Mouse (Mus musculus) CH12.LX (cell line): ENCODE data around the gene Fermt3. TPM values are rescaled to one million over a fixed set of nuclear protein-coding genes. Genes with fewer than 3 reads are reported as not detected.

Source experiments
- DNase-seq: peaks from one replicate; pipeline ENCODE4 v3.0.0-alpha.2; 2013; ENCODE audit errors: extremely low read depth
- H3K27ac ChIP-seq: 2 replicates; pipeline ENCODE4 v1.5.1; 2012; ENCODE audit warnings: low read depth, mild to moderate bottlenecking, control low read depth, moderate library complexity; ENCODE audit not compliant: insufficient read depth
- H3K27me3 ChIP-seq: replicated peaks from 2 replicates; pipeline ENCODE3; 2012; ENCODE audit warnings: inconsistent platforms
- H3K36me3 ChIP-seq, 2 experiments: replicated peaks in 1 of 2; 2 replicates each; pipeline versions ENCODE3 to v1.6.1; 2012; ENCODE audit warnings: inconsistent platforms in 1 of 2, low read length in 1 of 2, mild to moderate bottlenecking in 1 of 2, mixed read lengths in 1 of 2, moderate library complexity in 1 of 2; ENCODE audit not compliant: control insufficient read depth in 1 of 2, insufficient read depth in 1 of 2
- H3K4me1 ChIP-seq, 2 experiments: 2 replicates each; pipeline ENCODE4 v1.6.1; 2012; ENCODE audit warnings: inconsistent platforms in 1 of 2, moderate library complexity in 1 of 2; ENCODE audit not compliant: insufficient read depth in 2 of 2, control insufficient read depth in 1 of 2
- H3K4me2 ChIP-seq: 2 replicates; pipeline ENCODE4 v1.6.1; 2012; ENCODE audit warnings: low read depth, mild to moderate bottlenecking, control low read depth; ENCODE audit not compliant: poor library complexity, insufficient read depth, severe bottlenecking
- H3K4me3 ChIP-seq, 3 experiments: fragments of 150-350 bp in 1 of 3; sonication (generic) in 1 of 3; replicated peaks in 1 of 3; 2 replicates each; pipeline versions ENCODE3 to v1.5.1; 2011 to 2012; ENCODE audit warnings: low read depth in 2 of 3, low read length in 2 of 3, mild to moderate bottlenecking in 2 of 3, moderate library complexity in 2 of 3, control low read depth in 1 of 3, improper control_type of control experiment in 1 of 3, inconsistent platforms in 1 of 3, mixed read lengths in 1 of 3; ENCODE audit not compliant: poor library complexity in 1 of 3
- H3K79me2 ChIP-seq: replicated peaks from 2 replicates; pipeline ENCODE4 v1.6.1; 2012; ENCODE audit warnings: mild to moderate bottlenecking, moderate library complexity; ENCODE audit not compliant: control insufficient read depth, poor library complexity, insufficient read depth, severe bottlenecking; ENCODE audit errors: extremely low read depth
- H3K9ac ChIP-seq: 2 replicates; pipeline ENCODE4 v1.6.1; 2012; ENCODE audit warnings: low read depth, mild to moderate bottlenecking, control low read depth, moderate library complexity; ENCODE audit not compliant: insufficient read depth
- H3K9me3 ChIP-seq: replicated peaks from 2 replicates; pipeline ENCODE3; 2012; ENCODE audit warnings: low read length, inconsistent platforms, mixed read lengths
- BHLHE40 ChIP-seq: IDR thresholded peaks from 2 replicates; pipeline ENCODE4 v1.6.1; 2011; ENCODE audit warnings: mild to moderate bottlenecking, low read depth, low read length, improper control_type of control experiment
- CHD2 ChIP-seq: IDR thresholded peaks from 2 replicates; pipeline ENCODE4 v1.6.1; 2011; ENCODE audit warnings: low read length, improper control_type of control experiment
- ELF1 ChIP-seq: IDR thresholded peaks from 2 replicates; pipeline ENCODE4 v1.6.1; 2014; ENCODE audit warnings: low read depth, mild to moderate bottlenecking, inconsistent platforms, low read length, improper control_type of control experiment
- GABPA ChIP-seq: IDR thresholded peaks from 2 replicates; pipeline ENCODE4 v1.6.1; 2012; ENCODE audit warnings: low read depth, low read length, improper control_type of control experiment, inconsistent platforms; ENCODE audit not compliant: insufficient replicate concordance
- HCFC1 ChIP-seq: IDR thresholded peaks from 2 replicates; pipeline ENCODE4 v1.6.1; 2012; ENCODE audit warnings: low read depth, mild to moderate bottlenecking, inconsistent platforms, low read length, improper control_type of control experiment
- IRF4 ChIP-seq: IDR thresholded peaks from 2 replicates; pipeline ENCODE4 v1.6.1; 2014; ENCODE audit warnings: low read depth, mild to moderate bottlenecking, inconsistent platforms, low read length, improper control_type of control experiment
- JUN ChIP-seq: IDR thresholded peaks from 2 replicates; pipeline ENCODE4 v1.6.1; 2011; ENCODE audit warnings: low read depth, mild to moderate bottlenecking, low read length, improper control_type of control experiment, moderate library complexity; ENCODE audit not compliant: insufficient read depth
- JUND ChIP-seq: conservative IDR thresholded peaks from 2 replicates; pipeline ENCODE4 v1.6.1; 2011; ENCODE audit warnings: low read depth, low read length, improper control_type of control experiment
- KAT2A ChIP-seq: IDR thresholded peaks from 2 replicates; pipeline ENCODE4 v1.6.1; 2012; ENCODE audit warnings: low read length, improper control_type of control experiment, inconsistent platforms; ENCODE audit not compliant: insufficient replicate concordance
- MXI1 ChIP-seq: IDR thresholded peaks from 2 replicates; pipeline ENCODE4 v1.6.1; 2011; ENCODE audit warnings: mild to moderate bottlenecking, low read depth, low read length, improper control_type of control experiment
- MYC ChIP-seq: IDR thresholded peaks from 2 replicates; pipeline ENCODE4 v1.6.1; 2011; ENCODE audit warnings: low read depth, mild to moderate bottlenecking, improper control_type of control experiment, low read length
- NELFE ChIP-seq: IDR thresholded peaks from 2 replicates; pipeline ENCODE4 v1.6.1; 2011; ENCODE audit warnings: low read depth, low read length, improper control_type of control experiment
- NRF1 ChIP-seq: IDR thresholded peaks from 2 replicates; pipeline ENCODE4 v1.6.1; 2014; ENCODE audit warnings: low read depth, mild to moderate bottlenecking, inconsistent platforms, low read length, improper control_type of control experiment, moderate library complexity
- PAX5 ChIP-seq: IDR thresholded peaks from 2 replicates; pipeline ENCODE4 v1.6.1; 2012; ENCODE audit warnings: low read length, inconsistent platforms, mixed read lengths
- POLR2A ChIP-seq: IDR thresholded peaks from 2 replicates; pipeline ENCODE4 v1.6.1; 2011; ENCODE audit warnings: low read depth, mild to moderate bottlenecking, improper control_type of control experiment, low read length
- POLR2AphosphoS2 ChIP-seq: IDR thresholded peaks from 2 replicates; pipeline ENCODE4 v1.6.1; 2011; ENCODE audit warnings: low read depth, low read length, improper control_type of control experiment
- RCOR1 ChIP-seq: conservative IDR thresholded peaks from 2 replicates; pipeline ENCODE4 v1.6.1; 2012; ENCODE audit warnings: low read depth, mild to moderate bottlenecking, inconsistent platforms, low read length, improper control_type of control experiment
- SMC3 ChIP-seq: IDR thresholded peaks from 2 replicates; pipeline ENCODE4 v1.6.1; 2011; ENCODE audit warnings: low read depth, low read length, improper control_type of control experiment
- TBP ChIP-seq: conservative IDR thresholded peaks from 2 replicates; pipeline ENCODE4 v1.6.1; 2011; ENCODE audit warnings: low read depth, low read length, improper control_type of control experiment
- TCF12 ChIP-seq: IDR thresholded peaks from 2 replicates; pipeline ENCODE4 v1.6.1; 2014; ENCODE audit warnings: low read depth, mild to moderate bottlenecking, inconsistent platforms, low read length, improper control_type of control experiment
- UBTF ChIP-seq: IDR thresholded peaks from 2 replicates; pipeline ENCODE4 v1.6.1; 2012; ENCODE audit warnings: low read depth, mild to moderate bottlenecking, inconsistent platforms, low read length, improper control_type of control experiment, moderate library complexity
- USF1 ChIP-seq: IDR thresholded peaks from 2 replicates; pipeline ENCODE4 v1.6.1; 2014; ENCODE audit warnings: low read depth, mild to moderate bottlenecking, inconsistent platforms, low read length, improper control_type of control experiment
- ZKSCAN1 ChIP-seq: IDR thresholded peaks from 2 replicates; pipeline ENCODE4 v1.6.1; 2012; ENCODE audit warnings: low read depth, inconsistent platforms, low read length, improper control_type of control experiment, borderline replicate concordance
- ZMIZ1 ChIP-seq: IDR thresholded peaks from 2 replicates; pipeline ENCODE4 v1.6.1; 2012; ENCODE audit warnings: low read depth, mild to moderate bottlenecking, inconsistent platforms, low read length, improper control_type of control experiment
- dilution Hi-C: fragments of 300-500 bp; cut with MboI; formaldehyde crosslinking; loops from 2 replicates; pipeline ENCODE4 v1.14.3; 2020; ENCODE audit warnings: low sequenced_read_pairs; ENCODE audit not compliant: extremely low pct_unique_long_range_greater_than_20kb, extremely low pct_ligation_motif_present
- in situ Hi-C: fragments of 300-500 bp; cut with MboI; formaldehyde crosslinking; loops from 3 replicates; pipeline ENCODE4 v1.14.3; 2019; ENCODE audit warnings: low sequenced_read_pairs, low pct_ligation_motif_present, low pct_unique_long_range_greater_than_20kb, mixed read lengths
- polyA plus RNA-seq: library from polyadenylated mRNA; unstranded; fragments of >175 nt; gene quantifications from 2 replicates; pipeline ENCODE4 v1.2.1, GENCODE M21; 2012; ENCODE audit warnings: low read depth; ENCODE audit not compliant: insufficient read length
- total RNA-seq, 2 experiments: library from RNA; depleted of rRNA; stranded (reverse); fragments of 300-350 nt in 1 of 2; fragments of >200 nt in 1 of 2; gene quantifications; 2 replicates each; pipeline ENCODE4 v1.2.3; 2012 to 2014

Fermt3 gene
- total and polyA plus RNA-seq, 3 experiments: 47.0 to 65.1 (median 57.4) TPM

DNA sequence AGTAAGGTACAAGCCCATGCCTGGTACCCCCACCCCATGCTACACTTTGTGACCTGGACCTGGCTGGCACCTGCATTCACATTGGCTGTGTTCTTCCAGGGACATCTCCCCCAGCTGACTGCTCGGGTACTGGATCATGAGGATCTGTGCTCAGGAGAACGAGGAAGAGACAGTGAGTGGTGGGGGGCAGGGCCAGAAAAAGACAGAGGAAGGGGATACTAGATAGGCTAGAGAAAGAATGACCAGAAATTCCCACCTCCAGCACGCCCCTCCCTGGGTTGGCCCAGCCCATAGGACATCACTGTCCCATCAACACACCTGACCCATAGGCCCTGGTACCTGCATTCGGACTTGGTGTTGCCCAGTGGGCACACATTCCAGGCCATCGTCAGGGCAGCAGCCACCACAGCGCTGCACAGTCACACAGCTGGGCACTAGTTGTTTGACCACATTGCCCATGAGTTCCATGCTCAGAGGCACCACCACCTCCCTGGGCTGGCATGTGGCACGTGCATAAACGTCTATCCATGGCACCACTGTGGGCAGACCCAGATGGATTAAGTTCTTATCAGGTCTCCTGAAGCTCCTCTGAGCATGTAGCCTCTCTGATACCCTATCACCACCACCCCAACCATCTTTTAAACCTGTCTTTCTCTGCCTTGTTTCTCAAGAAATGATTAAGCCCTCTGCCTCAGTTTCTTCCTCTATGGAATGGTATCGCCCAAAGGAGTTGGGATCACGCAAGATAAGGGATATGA lies 33.1 kb downstream of the Fermt3 start:
- Histone ChIP-seq H3K36me3 (peaks cover 15 to 50% of the 10 kb centered on the region in 2 experiments), H3K27ac (no peak overlapping the region), H3K27me3 (no peaks in the 10 kb centered on the region), H3K9me3 (no peaks in the 10 kb centered on the region), H3K79me2 (no peaks in the 10 kb centered on the region), H3K4me3 (peak overlapping the region; percentile 73 to 81 (median 76)), H3K4me2 (peak overlapping the region; percentile 53), H3K4me1 (peaks cover 11 to 28% of the 10 kb centered on the region in 2 experiments), H3K9ac (peak overlapping the region; percentile 64; the same call in 1 of the 2 replicates)
- in situ Hi-C loops (no loop called here), dilution Hi-C loops (no loop called here)
- TF ChIP-seq GABPA: no peak
- TF ChIP-seq NELFE: no peak
- TF ChIP-seq ELF1: no peak
- TF ChIP-seq CHD2: no peak
- TF ChIP-seq TCF12: no peak
- TF ChIP-seq KAT2A: no peak
- no peak for TF ChIP-seq ZKSCAN1
- TF ChIP-seq UBTF: no peak
- TF ChIP-seq USF1: no peak
- TF ChIP-seq POLR2A: no peak
- no peak for DNase-seq

DNA sequence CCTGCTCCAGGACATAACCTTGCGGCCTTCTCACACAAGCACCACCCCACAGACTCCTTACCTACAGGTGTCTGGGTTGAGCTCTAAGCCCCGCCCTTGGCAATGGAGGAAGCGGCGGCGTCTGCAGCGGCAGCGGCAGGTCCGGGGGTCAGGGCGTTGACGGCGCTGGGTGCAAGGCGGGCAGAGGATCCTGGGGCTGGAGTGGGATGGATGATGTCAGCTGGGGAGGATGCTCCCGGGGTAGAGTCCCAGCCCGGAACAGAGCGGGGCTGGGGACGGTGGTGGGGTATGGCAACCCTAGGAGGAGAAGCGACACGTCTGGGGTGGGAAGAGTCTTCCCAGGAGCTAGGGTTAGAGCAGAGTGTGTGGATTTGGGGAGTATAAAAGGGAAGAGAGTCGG lies 34.0 kb downstream of the Fermt3 start:
- Histone ChIP-seq H3K36me3 (peaks cover 15 to 50% of the 10 kb centered on the region in 2 experiments), H3K4me1 (peaks cover 11 to 32% of the 10 kb centered on the region in 2 experiments), H3K9ac (no peak overlapping the region), H3K4me2 (no peak overlapping the region), H3K9me3 (no peaks in the 10 kb centered on the region), H3K4me3 (no peak overlapping the region), H3K27me3 (no peaks in the 10 kb centered on the region), H3K79me2 (no peaks in the 10 kb centered on the region), H3K27ac (no peak overlapping the region)
- DNase-seq: no peak
- dilution Hi-C loops: no loop called here
- no peak for TF ChIP-seq JUND
- in situ Hi-C loops: no loop called here

DNA sequence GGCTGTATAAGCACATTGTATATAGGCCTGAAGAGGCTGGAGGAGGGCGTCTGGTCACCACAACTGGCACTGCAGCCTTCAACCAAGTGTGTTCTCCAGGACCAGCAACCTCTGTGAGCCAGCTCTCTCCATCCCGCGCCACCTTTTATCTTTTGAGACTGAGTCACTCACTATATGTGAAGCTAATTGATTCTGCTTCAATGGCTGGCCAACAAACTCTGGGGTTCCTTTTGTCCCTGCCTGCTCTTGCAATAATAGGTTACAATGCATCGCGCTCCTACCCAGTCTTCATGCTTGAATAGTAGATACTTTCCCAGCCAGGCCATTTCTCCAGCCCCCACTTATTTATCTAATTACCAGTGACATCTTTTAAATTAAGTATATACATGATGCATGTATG lies 35.6 kb downstream of the Fermt3 start:
- no peak for DNase-seq
- Histone ChIP-seq H3K9me3 (no peaks in the 10 kb centered on the region), H3K4me2 (no peak overlapping the region), H3K79me2 (peaks cover 2% of the 10 kb centered on the region; the same call in 1 of the 2 replicates), H3K9ac (no peak overlapping the region), H3K4me1 (peaks cover 12 to 39% of the 10 kb centered on the region in 2 experiments), H3K27me3 (no peaks in the 10 kb centered on the region), H3K4me3 (no peak overlapping the region), H3K36me3 (peaks cover 15 to 45% of the 10 kb centered on the region in 2 experiments), H3K27ac (no peak overlapping the region)
- TF ChIP-seq PAX5 (no peak), IRF4 (no peak), NELFE (no peak), HCFC1 (no peak), POLR2AphosphoS2 (no peak), SMC3 (no peak), GABPA (no peak), JUN (no peak), KAT2A (no peak), RCOR1 (no peak), CHD2 (no peak), ZMIZ1 (no peak), ELF1 (no peak), NRF1 (no peak), TBP (no peak), TCF12 (no peak), MXI1 (no peak), MYC (no peak), BHLHE40 (no peak), JUND (no peak)
- in situ Hi-C loops: no loop called here
- dilution Hi-C loops: no loop called here
